Mouse (Mus musculus) ES-E14 (cell line): ENCODE data around the gene Aldh16a1.

ENCODE experiments used
- CHD2 ChIP-seq: IDR thresholded peaks from 2 replicates; pipeline ENCODE4 v1.6.1; 2014; ENCODE audit warnings: mild to moderate bottlenecking, low read depth, low read length, inconsistent platforms
- HCFC1 ChIP-seq: IDR thresholded peaks from 2 replicates; pipeline ENCODE4 v1.6.1; 2012; ENCODE audit warnings: low read length, inconsistent platforms, borderline replicate concordance; ENCODE audit not compliant: insufficient read depth
- MAFK ChIP-seq: IDR thresholded peaks from 2 replicates; pipeline ENCODE4 v1.6.1; 2014; ENCODE audit warnings: mild to moderate bottlenecking, low read depth, low read length, inconsistent platforms; ENCODE audit not compliant: insufficient read depth

GRCm38 (mm10) chr7:45189600-45189999 lies 35.2 kb upstream of the Aldh16a1 start:
- TF ChIP-seq CHD2 (no peak), HCFC1 (no peak), MAFK (no peak)
